9 mouse cellular contexts compared by ENCODE assay signal in genomic region chr2:107291142-107291541, GRCm38 (mm10). TPM values are rescaled to one million over a fixed set of nuclear protein-coding genes. Genes with fewer than 3 reads are reported as not detected.
A peak's percentile ranks its signal among the peaks of the same experiment; 100 is the strongest.
DNase-seq lines count a peak whose midpoint lies in the region; ATAC-seq and TF ChIP-seq lines count a peak whose summit lies in the region.
"Had no signal": no experiment of that assay in that cellular context is flagged by ENCODE, and none has a peak within 500 bp of the region (broad histone marks: within the 10 kb centered on the region; RNA-seq: fewer than 3 reads in every experiment).

No protein-coding gene starts in this region.

- no peak for TF ChIP-seq CTCF in gastrocnemius, adult 2 months (IDR thresholded peaks at IDR 0.05)

- 1% methylated on average over 16 of the region's 16 CpGs for WGBS in forebrain, embryonic 15.5 days

- DNase-seq in gastrocnemius, adult 2 months = no peak
- no peak for DNase-seq in gastrocnemius, postnatal 36 days
- DNase-seq in ES-E14 (ENCODE audit: low read depth, low spot score) = no peak
- peak; percentile 37 to 53 for DNase-seq in left cerebral cortex, postnatal 36 days (ENCODE audit: low spot score in 2 of 2)
- peak; percentile 45 to 54 for DNase-seq in right cerebral cortex, postnatal 10 days (ENCODE audit: low spot score in 2 of 2)
- no peak for DNase-seq in urinary bladder, adult 18-20 months (ENCODE audit: low spot score in 2 of 2)
- DNase-seq in cerebellum, adult 11-12 months = no peak

- peaks cover 0 to 7% of the 10 kb centered on the region in 2 experiments; a peak in 1 of 4 replicates for H3K4me1 ChIP-seq in ES-E14 (ENCODE audit: control insufficient read depth in 2 of 2, insufficient read depth in 2 of 2, low read length in 2 of 2, poor library complexity in 1 of 2)
- peaks cover 10% of the 10 kb centered on the region for H3K4me1 ChIP-seq in forebrain, embryonic 15.5 days

- H3K9ac ChIP-seq in ES-E14 (ENCODE audit: insufficient read depth, low read depth, low read length, poor library complexity, severe bottlenecking) = no peak overlapping the region
- peak overlapping the region; percentile 47 for H3K9ac ChIP-seq in forebrain, embryonic 15.5 days (replicated peaks)

- ATAC-seq in forebrain, embryonic 15.5 days (replicated peaks) = peak; percentile 66

- in situ Hi-C loops in ES-E14 (cut with MboI; ENCODE audit: low sequenced_read_pairs in 2 of 2, unreplicated experiment in 2 of 2) = no loop called here

- H3K36me3 ChIP-seq in ES-E14 (ENCODE audit: control insufficient read depth, insufficient read depth, low read length, poor library complexity, severe bottlenecking) = no peaks in the 10 kb centered on the region
- no peaks in the 10 kb centered on the region for H3K36me3 ChIP-seq in forebrain, embryonic 15.5 days

- H3K27ac ChIP-seq in gastrocnemius, adult 2 months = no peak overlapping the region
- no peak overlapping the region for H3K27ac ChIP-seq in ES-E14 (ENCODE audit: insufficient read depth, low read depth, low read length, poor library complexity, severe bottlenecking)
- no peak overlapping the region for H3K27ac ChIP-seq in forebrain, embryonic 15.5 days (replicated peaks)

- H3K4me3 ChIP-seq in gastrocnemius, adult 2 months = peak overlapping the region; percentile 26; the same call in 1 of the 2 replicates
- H3K4me3 ChIP-seq in ES-E14 (ENCODE audit: insufficient read depth in 1 of 2, low read depth in 1 of 2, low read length in 2 of 2, poor library complexity in 1 of 2, severe bottlenecking in 1 of 2) = peak overlapping the region; percentile 7 to 51; a peak in 3 of 4 replicates
- peak overlapping the region; percentile 51 for H3K4me3 ChIP-seq in forebrain, embryonic 15.5 days

- H3K4me2 ChIP-seq in forebrain, embryonic 15.5 days (replicated peaks) = peak overlapping the region; percentile 92

- H3K9me3 ChIP-seq in ES-E14 (ENCODE audit: control insufficient read depth, insufficient read depth, low read depth, low read length) = no peaks in the 10 kb centered on the region
- H3K9me3 ChIP-seq in forebrain, embryonic 15.5 days = no peaks in the 10 kb centered on the region

- no peaks in the 10 kb centered on the region; the same call in 1 of the 2 replicates for H3K27me3 ChIP-seq in forebrain, embryonic 15.5 days

- intact Hi-C loops in gastrocnemius, adult 2 months (cut with DNase I) = no loop called here
- intact Hi-C loops in gastrocnemius, postnatal 36 days (cut with DNase I) = no loop called here
- intact Hi-C loops in left cerebral cortex, postnatal 36 days (cut with DNase I) = loop anchor here (5.0 to 10.0 kb wide), 2 partner anchors 251 to 574 kb away; no protein-coding TSS in a partner anchor

TF ChIP-seq in ES-E14, 5 proteins besides CTCF, POLR2A, EP300 and RAD21:
- TF ChIP-seq ZC3H11A (IDR thresholded peaks at IDR 0.05; ENCODE audit: borderline replicate concordance, low read depth, low read length) (no peak), CHD2 (IDR thresholded peaks at IDR 0.05; ENCODE audit: low read depth, low read length) (no peak), ZNF384 (IDR thresholded peaks at IDR 0.05; ENCODE audit: low read depth, low read length) (no peak), HCFC1 (IDR thresholded peaks at IDR 0.05; ENCODE audit: borderline replicate concordance, insufficient read depth, low read length) (no peak), MAFK (IDR thresholded peaks at IDR 0.05; ENCODE audit: insufficient read depth, low read depth, low read length) (no peak)

RNA-seq across cellular contexts. Expression of gene Kcna4, which starts 0.7 kb away (rescaled TPM):
- total RNA-seq in gastrocnemius, adult 2 months (2021) = not detected
- total RNA-seq in gastrocnemius, postnatal 36 days (2021) = not detected
- total RNA-seq in ES-E14 (2012; rRNA removed) = 0.09 and 0.26 TPM in 2 replicates
- polyA plus RNA-seq in forebrain, embryonic 15.5 days (2015; fragmentation: Nextera tagmentation; extraction: Ambion mirVana) = 3.2 and 3.7 TPM in 2 replicates
- total RNA-seq in left cerebral cortex, postnatal 36 days (2021) = 10 to 100 TPM; 31.7 to 33.5 TPM
- total RNA-seq: neutrophil, adult 5-6 weeks had no signal

Comparison
In these comparisons a context has a peak if more than half of its experiments do, and no peak if none do; other contexts are left out.
1. DNase-seq: peak in left cerebral cortex, postnatal 36 days (2 of 2) and right cerebral cortex, postnatal 10 days (2 of 2); none in gastrocnemius, adult 2 months (single experiment), gastrocnemius, postnatal 36 days (0 of 2), ES-E14 (single experiment), urinary bladder, adult 18-20 months (0 of 2) and cerebellum, adult 11-12 months (single experiment).
2. RNA of gene Kcna4, which starts 0.7 kb away (total RNA-seq): 31.7 to 33.5 TPM in left cerebral cortex, postnatal 36 days; 0.09 to 0.26 TPM in ES-E14, not detected in gastrocnemius, postnatal 36 days and not detected in gastrocnemius, adult 2 months; every median in the first group is over 10 times any median in the second.
3. Peak in every context shown above with its lines, with median percentiles within 50 percentile points of each other: H3K4me3 ChIP-seq.